Mouse (Mus musculus): ENCODE results near the gene Pced1a. TPM values are rescaled to one million over a fixed set of nuclear protein-coding genes. Genes with fewer than 3 reads are reported as not detected.

Gene Pced1a
- total and polyA plus RNA-seq, 3 experiments: 6.5 to 13.7 TPM; not detected in 1

GRCm38 (mm10) chr2:130466438-130466837 is 41.9 kb upstream of the Pced1a start (continued):
- TF ChIP-seq CHD1 (IDR thresholded peaks at IDR 0.05; ENCODE audit: low read depth, low read length): no peak

DNA sequence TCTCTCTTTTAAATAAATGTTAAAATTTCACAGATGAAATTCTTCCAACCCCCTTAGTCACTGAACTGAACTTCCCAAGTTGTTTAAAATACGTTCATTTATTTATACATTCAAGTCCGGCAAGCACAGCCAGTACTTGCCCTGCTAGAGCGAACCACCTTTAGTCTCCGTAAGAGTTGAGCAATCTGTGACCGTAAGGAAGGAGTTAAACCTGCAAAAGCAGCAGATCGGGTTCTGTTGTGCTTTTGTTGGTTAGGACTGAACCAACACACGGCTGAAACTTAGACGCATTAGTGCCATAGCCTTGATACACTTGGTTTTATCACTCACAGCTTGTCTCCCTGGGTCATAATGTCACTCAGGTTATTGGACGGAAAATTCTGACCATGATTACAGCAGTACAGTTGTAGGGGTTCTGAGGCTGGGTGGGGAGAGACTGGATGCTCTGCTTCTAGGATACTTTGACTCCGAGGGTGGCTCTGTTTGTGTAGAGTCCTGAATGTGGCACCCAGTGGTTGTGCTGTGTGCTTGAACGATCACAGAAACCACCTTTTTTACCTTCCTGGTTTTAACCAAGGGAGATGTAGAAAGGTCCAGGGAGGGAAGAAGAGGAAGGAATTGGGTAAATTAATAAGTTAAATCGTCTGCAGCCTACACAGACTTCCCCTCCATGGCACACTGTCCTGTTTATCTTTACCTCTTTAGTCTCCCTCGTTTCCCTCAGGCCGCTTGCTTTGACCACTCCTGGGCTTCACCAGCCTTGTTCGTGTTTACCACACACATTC is 37.0 kb upstream of the Pced1a start:
- H3K27me3 ChIP-seq (ENCODE audit: control insufficient read depth in 1 of 2, insufficient read depth in 2 of 2, low read length in 2 of 2): no peaks in the 10 kb centered on the region

GRCm38 (mm10) chr2:130459576-130459975 is 35.1 kb upstream of the Pced1a start:
- Histone ChIP-seq H3K27ac (ENCODE audit: control insufficient read depth, low read depth, low read length) (no peak overlapping the region), H3K36me3 (ENCODE audit: control insufficient read depth in 1 of 2, insufficient read depth in 2 of 2, low read length in 2 of 2) (peaks cover 0 to 12% of the 10 kb centered on the region in 2 experiments; a peak in 3 of 4 replicates), H3K27me3 (ENCODE audit: control insufficient read depth in 1 of 2, insufficient read depth in 2 of 2, low read length in 2 of 2) (no peaks in the 10 kb centered on the region), H3K9me3 (replicated peaks; ENCODE audit: insufficient read depth, low read length) (no peaks in the 10 kb centered on the region), H3K4me1 (ENCODE audit: control insufficient read depth in 1 of 2, insufficient read depth in 2 of 2, low read length in 2 of 2) (peaks cover 5 to 10% of the 10 kb centered on the region in 2 experiments), H3K9ac (ENCODE audit: control insufficient read depth, low read depth, low read length, poor library complexity, severe bottlenecking) (no peak overlapping the region), H3K79me2 (ENCODE audit: control insufficient read depth, insufficient read depth, low read length, poor library complexity) (peaks cover 27% of the 10 kb centered on the region), H3K4me3 (ENCODE audit: control insufficient read depth in 1 of 2, insufficient read depth in 1 of 2, low read depth in 2 of 2, low read length in 2 of 2) (no peak overlapping the region)
- no peak for DNase-seq (ENCODE audit: low read depth, low spot score)
- TF ChIP-seq E2F4 (IDR thresholded peaks at IDR 0.05; ENCODE audit: borderline replicate concordance, low read depth, low read length) (no peak), KAT2A (conservative IDR thresholded peaks at IDR 0.05; ENCODE audit: low read depth, low read length) (no peak)

More for the DNA sequence above, 37.0 kb upstream of the Pced1a start:
- Histone ChIP-seq H3K4me1 (ENCODE audit: control insufficient read depth in 1 of 2, insufficient read depth in 2 of 2, low read length in 2 of 2) (peaks cover 13% of the 10 kb centered on the region in 2 experiments), H3K9me3 (replicated peaks; ENCODE audit: insufficient read depth, low read length) (no peaks in the 10 kb centered on the region), H3K36me3 (ENCODE audit: control insufficient read depth in 1 of 2, insufficient read depth in 2 of 2, low read length in 2 of 2) (peaks cover 0 to 21% of the 10 kb centered on the region in 2 experiments; a peak in 3 of 4 replicates), H3K27ac (ENCODE audit: control insufficient read depth, low read depth, low read length) (no peak overlapping the region), H3K79me2 (ENCODE audit: control insufficient read depth, insufficient read depth, low read length, poor library complexity) (peaks cover 18% of the 10 kb centered on the region), H3K9ac (ENCODE audit: control insufficient read depth, low read depth, low read length, poor library complexity, severe bottlenecking) (no peak overlapping the region), H3K4me3 (ENCODE audit: control insufficient read depth in 1 of 2, insufficient read depth in 1 of 2, low read depth in 2 of 2, low read length in 2 of 2) (no peak overlapping the region)
- DNase-seq (ENCODE audit: low read depth, low spot score): no peak
- TF ChIP-seq POLR2AphosphoS5 (IDR thresholded peaks at IDR 0.05; ENCODE audit: borderline replicate concordance, low read depth, low read length): no peak
- TF ChIP-seq MXI1 (IDR thresholded peaks at IDR 0.05; ENCODE audit: low read depth, low read length): no peak
- TF ChIP-seq SMC3 (IDR thresholded peaks at IDR 0.05; ENCODE audit: low read depth, low read length): no peak
- TF ChIP-seq NELFE (IDR thresholded peaks at IDR 0.05; ENCODE audit: low read depth, low read length): no peak
- no peak for TF ChIP-seq MAX (IDR thresholded peaks at IDR 0.05; ENCODE audit: low read length)
- no peak for TF ChIP-seq HCFC1 (IDR thresholded peaks at IDR 0.05; ENCODE audit: low read depth, low read length)
- no peak for TF ChIP-seq CHD2 (IDR thresholded peaks at IDR 0.05; ENCODE audit: low read length)
- no peak for TF ChIP-seq GABPA (IDR thresholded peaks at IDR 0.05; ENCODE audit: low read depth, low read length)
- no peak for TF ChIP-seq NRF1 (IDR thresholded peaks at IDR 0.05; ENCODE audit: insufficient read depth, low read depth, low read length, poor library complexity, severe bottlenecking)
- no peak for TF ChIP-seq ZNF384 (IDR thresholded peaks at IDR 0.05; ENCODE audit: low read depth, low read length)
- no peak for TF ChIP-seq ELF1 (IDR thresholded peaks at IDR 0.05; ENCODE audit: low read depth, low read length)
- no peak for TF ChIP-seq KAT2A (conservative IDR thresholded peaks at IDR 0.05; ENCODE audit: low read depth, low read length)
- TF ChIP-seq TAL1 (IDR thresholded peaks at IDR 0.05; ENCODE audit: low read length): no peak
- TF ChIP-seq MEF2A (IDR thresholded peaks at IDR 0.05; ENCODE audit: extremely low read depth, insufficient replicate concordance, low read depth, low read length, poor library complexity, severe bottlenecking): no peak
- TF ChIP-seq EP300 (IDR thresholded peaks at IDR 0.05; ENCODE audit: low read depth in 1 of 2, low read length in 2 of 2): no peak
- no peak for TF ChIP-seq MYC (IDR thresholded peaks at IDR 0.05; ENCODE audit: low read depth, low read length)
- no peak for TF ChIP-seq USF2 (IDR thresholded peaks at IDR 0.05; ENCODE audit: borderline replicate concordance in 1 of 2, insufficient read depth in 1 of 2, low read depth in 1 of 2, low read length in 2 of 2)
